Mouse (Mus musculus) CH12.LX (cell line): ENCODE data around the gene Srsf5. TPM values are rescaled to one million over a fixed set of nuclear protein-coding genes. Genes with fewer than 3 reads are reported as not detected.

Source experiments
- DNase-seq: peaks from one replicate; pipeline ENCODE4 v3.0.0-alpha.2; 2013; ENCODE audit errors: extremely low read depth
- H3K27ac ChIP-seq: 2 replicates; pipeline ENCODE4 v1.5.1; 2012; ENCODE audit warnings: low read depth, mild to moderate bottlenecking, control low read depth, moderate library complexity; ENCODE audit not compliant: insufficient read depth
- H3K27me3 ChIP-seq: replicated peaks from 2 replicates; pipeline ENCODE3; 2012; ENCODE audit warnings: inconsistent platforms
- H3K36me3 ChIP-seq, 2 experiments: replicated peaks in 1 of 2; 2 replicates each; pipeline versions ENCODE3 to v1.6.1; 2012; ENCODE audit warnings: inconsistent platforms in 1 of 2, low read length in 1 of 2, mild to moderate bottlenecking in 1 of 2, mixed read lengths in 1 of 2, moderate library complexity in 1 of 2; ENCODE audit not compliant: control insufficient read depth in 1 of 2, insufficient read depth in 1 of 2
- H3K4me1 ChIP-seq, 2 experiments: 2 replicates each; pipeline ENCODE4 v1.6.1; 2012; ENCODE audit warnings: inconsistent platforms in 1 of 2, moderate library complexity in 1 of 2; ENCODE audit not compliant: insufficient read depth in 2 of 2, control insufficient read depth in 1 of 2
- H3K4me2 ChIP-seq: 2 replicates; pipeline ENCODE4 v1.6.1; 2012; ENCODE audit warnings: low read depth, mild to moderate bottlenecking, control low read depth; ENCODE audit not compliant: poor library complexity, insufficient read depth, severe bottlenecking
- H3K4me3 ChIP-seq, 3 experiments: fragments of 150-350 bp in 1 of 3; sonication (generic) in 1 of 3; replicated peaks in 1 of 3; 2 replicates each; pipeline versions ENCODE3 to v1.5.1; 2011 to 2012; ENCODE audit warnings: low read depth in 2 of 3, low read length in 2 of 3, mild to moderate bottlenecking in 2 of 3, moderate library complexity in 2 of 3, control low read depth in 1 of 3, improper control_type of control experiment in 1 of 3, inconsistent platforms in 1 of 3, mixed read lengths in 1 of 3; ENCODE audit not compliant: poor library complexity in 1 of 3
- H3K79me2 ChIP-seq: replicated peaks from 2 replicates; pipeline ENCODE4 v1.6.1; 2012; ENCODE audit warnings: mild to moderate bottlenecking, moderate library complexity; ENCODE audit not compliant: control insufficient read depth, poor library complexity, insufficient read depth, severe bottlenecking; ENCODE audit errors: extremely low read depth
- H3K9ac ChIP-seq: 2 replicates; pipeline ENCODE4 v1.6.1; 2012; ENCODE audit warnings: low read depth, mild to moderate bottlenecking, control low read depth, moderate library complexity; ENCODE audit not compliant: insufficient read depth
- H3K9me3 ChIP-seq: replicated peaks from 2 replicates; pipeline ENCODE3; 2012; ENCODE audit warnings: low read length, inconsistent platforms, mixed read lengths
- BHLHE40 ChIP-seq: IDR thresholded peaks from 2 replicates; pipeline ENCODE4 v1.6.1; 2011; ENCODE audit warnings: mild to moderate bottlenecking, low read depth, low read length, improper control_type of control experiment
- CHD2 ChIP-seq: IDR thresholded peaks from 2 replicates; pipeline ENCODE4 v1.6.1; 2011; ENCODE audit warnings: low read length, improper control_type of control experiment
- E2F4 ChIP-seq: IDR thresholded peaks from 2 replicates; pipeline ENCODE4 v1.6.1; 2011; ENCODE audit warnings: low read depth, low read length, improper control_type of control experiment; ENCODE audit not compliant: insufficient replicate concordance
- ELF1 ChIP-seq: IDR thresholded peaks from 2 replicates; pipeline ENCODE4 v1.6.1; 2014; ENCODE audit warnings: low read depth, mild to moderate bottlenecking, inconsistent platforms, low read length, improper control_type of control experiment
- EP300 ChIP-seq: IDR thresholded peaks from 2 replicates; pipeline ENCODE4 v1.6.1; 2011; ENCODE audit warnings: low read length, improper control_type of control experiment
- ETS1 ChIP-seq: conservative IDR thresholded peaks from 2 replicates; pipeline ENCODE4 v1.6.1; 2012; ENCODE audit warnings: low read depth, mild to moderate bottlenecking, inconsistent platforms, low read length, improper control_type of control experiment, moderate library complexity
- HCFC1 ChIP-seq: IDR thresholded peaks from 2 replicates; pipeline ENCODE4 v1.6.1; 2012; ENCODE audit warnings: low read depth, mild to moderate bottlenecking, inconsistent platforms, low read length, improper control_type of control experiment
- IRF4 ChIP-seq: IDR thresholded peaks from 2 replicates; pipeline ENCODE4 v1.6.1; 2014; ENCODE audit warnings: low read depth, mild to moderate bottlenecking, inconsistent platforms, low read length, improper control_type of control experiment
- JUN ChIP-seq: IDR thresholded peaks from 2 replicates; pipeline ENCODE4 v1.6.1; 2011; ENCODE audit warnings: low read depth, mild to moderate bottlenecking, low read length, improper control_type of control experiment, moderate library complexity; ENCODE audit not compliant: insufficient read depth
- JUND ChIP-seq: conservative IDR thresholded peaks from 2 replicates; pipeline ENCODE4 v1.6.1; 2011; ENCODE audit warnings: low read depth, low read length, improper control_type of control experiment
- KAT2A ChIP-seq: IDR thresholded peaks from 2 replicates; pipeline ENCODE4 v1.6.1; 2012; ENCODE audit warnings: low read length, improper control_type of control experiment, inconsistent platforms; ENCODE audit not compliant: insufficient replicate concordance
- MAFK ChIP-seq: IDR thresholded peaks from 2 replicates; pipeline ENCODE4 v1.6.1; 2011; ENCODE audit warnings: low read length, improper control_type of control experiment; ENCODE audit not compliant: insufficient replicate concordance
- MAX ChIP-seq: IDR thresholded peaks from 2 replicates; pipeline ENCODE4 v1.6.1; 2011; ENCODE audit warnings: low read length, improper control_type of control experiment
- MEF2A ChIP-seq: IDR thresholded peaks from 2 replicates; pipeline ENCODE4 v1.6.1; 2014; ENCODE audit warnings: low read depth, mild to moderate bottlenecking, inconsistent platforms, low read length, improper control_type of control experiment, borderline replicate concordance
- MXI1 ChIP-seq: IDR thresholded peaks from 2 replicates; pipeline ENCODE4 v1.6.1; 2011; ENCODE audit warnings: mild to moderate bottlenecking, low read depth, low read length, improper control_type of control experiment
- NELFE ChIP-seq: IDR thresholded peaks from 2 replicates; pipeline ENCODE4 v1.6.1; 2011; ENCODE audit warnings: low read depth, low read length, improper control_type of control experiment
- PAX5 ChIP-seq: IDR thresholded peaks from 2 replicates; pipeline ENCODE4 v1.6.1; 2012; ENCODE audit warnings: low read length, inconsistent platforms, mixed read lengths
- POLR2A ChIP-seq: IDR thresholded peaks from 2 replicates; pipeline ENCODE4 v1.6.1; 2011; ENCODE audit warnings: low read depth, mild to moderate bottlenecking, improper control_type of control experiment, low read length
- POLR2AphosphoS2 ChIP-seq: IDR thresholded peaks from 2 replicates; pipeline ENCODE4 v1.6.1; 2011; ENCODE audit warnings: low read depth, low read length, improper control_type of control experiment
- RAD21 ChIP-seq: IDR thresholded peaks from 2 replicates; pipeline ENCODE4 v1.6.1; 2011; ENCODE audit warnings: low read depth, mild to moderate bottlenecking, low read length, improper control_type of control experiment, moderate library complexity
- SMC3 ChIP-seq: IDR thresholded peaks from 2 replicates; pipeline ENCODE4 v1.6.1; 2011; ENCODE audit warnings: low read depth, low read length, improper control_type of control experiment
- TCF12 ChIP-seq: IDR thresholded peaks from 2 replicates; pipeline ENCODE4 v1.6.1; 2014; ENCODE audit warnings: low read depth, mild to moderate bottlenecking, inconsistent platforms, low read length, improper control_type of control experiment
- UBTF ChIP-seq: IDR thresholded peaks from 2 replicates; pipeline ENCODE4 v1.6.1; 2012; ENCODE audit warnings: low read depth, mild to moderate bottlenecking, inconsistent platforms, low read length, improper control_type of control experiment, moderate library complexity
- USF2 ChIP-seq: conservative IDR thresholded peaks from 2 replicates; pipeline ENCODE4 v1.6.1; 2011; ENCODE audit warnings: low read depth, low read length, improper control_type of control experiment
- ZMIZ1 ChIP-seq: IDR thresholded peaks from 2 replicates; pipeline ENCODE4 v1.6.1; 2012; ENCODE audit warnings: low read depth, mild to moderate bottlenecking, inconsistent platforms, low read length, improper control_type of control experiment
- dilution Hi-C: fragments of 300-500 bp; cut with MboI; formaldehyde crosslinking; loops from 2 replicates; pipeline ENCODE4 v1.14.3; 2020; ENCODE audit warnings: low sequenced_read_pairs; ENCODE audit not compliant: extremely low pct_unique_long_range_greater_than_20kb, extremely low pct_ligation_motif_present
- in situ Hi-C: fragments of 300-500 bp; cut with MboI; formaldehyde crosslinking; loops from 3 replicates; pipeline ENCODE4 v1.14.3; 2019; ENCODE audit warnings: low sequenced_read_pairs, low pct_ligation_motif_present, low pct_unique_long_range_greater_than_20kb, mixed read lengths
- polyA plus RNA-seq: library from polyadenylated mRNA; unstranded; fragments of >175 nt; gene quantifications from 2 replicates; pipeline ENCODE4 v1.2.1, GENCODE M21; 2012; ENCODE audit warnings: low read depth; ENCODE audit not compliant: insufficient read length
- total RNA-seq, 2 experiments: library from RNA; depleted of rRNA; stranded (reverse); fragments of 300-350 nt in 1 of 2; fragments of >200 nt in 1 of 2; gene quantifications; 2 replicates each; pipeline ENCODE4 v1.2.3; 2012 to 2014

Gene Srsf5
- total and polyA plus RNA-seq, 3 experiments: 260 to 549 (median 459) TPM

DNA sequence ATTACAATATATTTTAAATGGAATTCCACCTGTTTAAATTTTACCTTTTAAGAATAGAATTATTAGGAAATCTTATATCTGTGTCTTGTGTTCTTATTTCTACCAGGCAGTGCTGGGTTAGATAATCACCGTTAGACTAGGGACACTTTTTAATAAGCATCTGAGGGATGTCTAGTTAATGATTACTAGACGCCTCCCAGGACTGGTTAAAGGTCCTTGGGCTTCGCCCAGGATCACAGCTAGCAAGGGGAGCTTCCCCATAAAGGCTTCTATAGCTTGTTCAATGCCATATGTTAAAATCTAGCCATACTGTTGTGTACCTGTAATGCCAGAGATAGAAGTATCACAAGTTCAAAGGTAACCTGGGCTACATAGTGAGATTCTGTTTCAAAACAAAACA is 16.4 kb upstream of the Srsf5 start:
- no peaks in the 10 kb centered on the region for H3K27me3 ChIP-seq
- H3K4me3 ChIP-seq: no peak overlapping the region
- in situ Hi-C loops (no loop called here), dilution Hi-C loops (no loop called here)
- no peaks in the 10 kb centered on the region for H3K9me3 ChIP-seq
- H3K4me1 ChIP-seq: no peaks in the 10 kb centered on the region
- no peak overlapping the region for H3K27ac ChIP-seq
- no peak for TF ChIP-seq PAX5
- TF ChIP-seq NELFE: no peak
- no peak for TF ChIP-seq RAD21
- no peak for TF ChIP-seq SMC3
- TF ChIP-seq POLR2AphosphoS2: no peak
- TF ChIP-seq JUN: no peak
- no peak for TF ChIP-seq JUND
- TF ChIP-seq IRF4: no peak
- no peak for TF ChIP-seq TCF12
- no peak for TF ChIP-seq UBTF
- no peak for TF ChIP-seq MXI1
- DNase-seq: no peak
- H3K79me2 ChIP-seq: no peaks in the 10 kb centered on the region
- H3K36me3 ChIP-seq: no peaks in the 10 kb centered on the region
- no peak overlapping the region for H3K9ac ChIP-seq
- H3K4me2 ChIP-seq: no peak overlapping the region

DNA sequence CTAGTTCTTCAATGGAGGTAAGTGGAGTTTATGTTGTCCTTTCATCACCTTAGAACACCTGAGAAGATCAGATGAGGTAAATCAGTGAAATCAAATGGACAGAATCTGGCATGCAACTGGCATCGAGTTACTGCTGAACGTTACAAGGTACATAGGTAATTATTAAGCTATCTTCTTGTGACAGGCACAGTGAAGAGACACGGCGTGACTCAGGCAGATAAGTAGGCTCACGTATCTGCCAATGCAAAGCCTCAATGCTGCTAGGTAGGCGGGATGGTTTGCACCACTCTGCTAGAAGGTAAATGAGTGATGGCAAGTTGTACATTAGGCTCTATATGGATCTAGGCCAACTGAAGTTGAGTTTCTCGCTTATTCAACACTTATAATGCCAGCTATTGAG is 15.2 kb upstream of the Srsf5 start:
- no peak overlapping the region for H3K27ac ChIP-seq

More for the DNA sequence above, 15.2 kb upstream of the Srsf5 start:
- Histone ChIP-seq H3K9ac (no peak overlapping the region), H3K36me3 (no peaks in the 10 kb centered on the region)
- in situ Hi-C loops: no loop called here
- TF ChIP-seq JUND: no peak
- no peak for TF ChIP-seq CHD2
- no peak for TF ChIP-seq BHLHE40
- TF ChIP-seq USF2: no peak
- TF ChIP-seq MAX: no peak
- TF ChIP-seq MEF2A: no peak
- no peak for TF ChIP-seq ZMIZ1
- no peak for TF ChIP-seq MAFK
- TF ChIP-seq E2F4: no peak
- TF ChIP-seq POLR2A: no peak
- no peak for TF ChIP-seq ETS1
- no peak for TF ChIP-seq ELF1
- no peak for TF ChIP-seq EP300
- TF ChIP-seq KAT2A: no peak
- TF ChIP-seq HCFC1: no peak
- no peak for TF ChIP-seq TCF12
- TF ChIP-seq PAX5: no peak
- TF ChIP-seq, all 38 proteins: peak for 0
- dilution Hi-C loops: no loop called here
- Histone ChIP-seq H3K79me2 (no peaks in the 10 kb centered on the region), H3K4me2 (no peak overlapping the region), H3K27me3 (no peaks in the 10 kb centered on the region), H3K9me3 (no peaks in the 10 kb centered on the region), H3K4me1 (no peaks in the 10 kb centered on the region), H3K4me3 (no peak overlapping the region)
- DNase-seq: no peak
